ENCODE assay signal across 9 mouse cellular contexts in genomic region chr16:96684581-96684980, GRCm38 (mm10).
DNase-seq lines count a peak whose midpoint lies in the region; ATAC-seq and TF ChIP-seq lines count a peak whose summit lies in the region.
"Had no signal": no experiment of that assay in that cellular context is flagged by ENCODE, and none has a peak within 500 bp of the region (broad histone marks: within the 10 kb centered on the region; RNA-seq: fewer than 3 reads in every experiment).

No protein-coding gene starts in this region.

- no peak overlapping the region for H3K4me2 ChIP-seq in midbrain, postnatal 0 days (ENCODE audit: low read depth, low read length, poor library complexity, severe bottlenecking)
- H3K4me2 ChIP-seq: embryonic facial prominence, embryonic 13.5 days had no signal

- no peaks in the 10 kb centered on the region for H3K9me3 ChIP-seq in midbrain, postnatal 0 days (ENCODE audit: low read length)
- H3K9me3 ChIP-seq: embryonic facial prominence, embryonic 13.5 days had no signal

- H3K4me1 ChIP-seq in kidney, adult 2 months (ENCODE audit: control insufficient read depth, insufficient read depth, low read length), result no peaks in the 10 kb centered on the region
- no peaks in the 10 kb centered on the region for H3K4me1 ChIP-seq in midbrain, postnatal 0 days (ENCODE audit: insufficient read depth, low read length)
- H3K4me1 ChIP-seq: embryonic facial prominence, embryonic 13.5 days had no signal

- 0 out of 2 replicates have a peak, but pooled peaks have one; percentile 25 for ATAC-seq in frontal cortex, adult (ENCODE audit: low TSS enrichment)
- 0 out of 2 replicates have a peak, but pooled peaks have one; percentile 59 for ATAC-seq in midbrain, postnatal 0 days (ENCODE audit: low FRiP score)

- no peaks in the 10 kb centered on the region for H3K36me3 ChIP-seq in kidney, adult 2 months (ENCODE audit: control insufficient read depth, insufficient read depth, low read length)
- peaks cover 14% of the 10 kb centered on the region; the same call in 1 of the 2 replicates for H3K36me3 ChIP-seq in midbrain, postnatal 0 days (ENCODE audit: insufficient read depth, low read length)
- H3K36me3 ChIP-seq: embryonic facial prominence, embryonic 13.5 days had no signal

- TF ChIP-seq POLR2A in kidney, adult 2 months (IDR thresholded peaks at IDR 0.05; ENCODE audit: low read depth, low read length), result no peak

- H3K27me3 ChIP-seq in kidney, adult 2 months (replicated peaks; ENCODE audit: control insufficient read depth, insufficient read depth, low read length), result no peaks in the 10 kb centered on the region
- no peaks in the 10 kb centered on the region for H3K27me3 ChIP-seq in midbrain, postnatal 0 days (ENCODE audit: insufficient read depth, low read length)
- H3K27me3 ChIP-seq: embryonic facial prominence, embryonic 13.5 days had no signal

- no peak overlapping the region for H3K4me3 ChIP-seq in kidney, adult 2 months (ENCODE audit: insufficient read depth, low read depth, low read length)
- no peak overlapping the region for H3K4me3 ChIP-seq in midbrain, postnatal 0 days (ENCODE audit: low read depth, low read length)
- H3K4me3 ChIP-seq: embryonic facial prominence, embryonic 13.5 days had no signal

- peak; percentile 62 for TF ChIP-seq CTCF in kidney, adult 2 months (conservative IDR thresholded peaks at IDR 0.05; ENCODE audit: insufficient read depth, insufficient read length, low read depth, low read length)
- TF ChIP-seq CTCF in midbrain, postnatal 0 days (IDR thresholded peaks at IDR 0.05), result peak; percentile 89

- H3K9ac ChIP-seq in midbrain, postnatal 0 days (replicated peaks; ENCODE audit: low read length, poor library complexity, severe bottlenecking), result no peak overlapping the region
- H3K9ac ChIP-seq: embryonic facial prominence, embryonic 13.5 days had no signal

- peak; percentile 55 for DNase-seq in kidney, adult 2 months
- no peak for DNase-seq in kidney, adult 11 months
- DNase-seq in MN1 (ENCODE audit: low spot score), result peak; percentile 87
- DNase-seq in cerebellum, adult 9-10 months, result peak; percentile 65
- peak; percentile 53 for DNase-seq in layer of hippocampus, adult 9-11 months
- peak; percentile 83 for DNase-seq in midbrain, postnatal 0 days (ENCODE audit: low spot score)
- no peak for DNase-seq in natural killer cell, adult 2 months (ENCODE audit: low spot score in 2 of 2)

- no peak overlapping the region for H3K27ac ChIP-seq in kidney, adult 2 months (ENCODE audit: insufficient read depth, low read depth, low read length)
- no peak overlapping the region for H3K27ac ChIP-seq in midbrain, postnatal 0 days (ENCODE audit: low read depth, low read length)
- H3K27ac ChIP-seq: embryonic facial prominence, embryonic 13.5 days had no signal

- WGBS in kidney, adult 2 months, result 13% methylated on average over 4 of the region's 4 CpGs
- WGBS in midbrain, postnatal 0 days, result 14% methylated on average over 4 of the region's 4 CpGs

Comparison
In these comparisons a context has a peak if more than half of its experiments do, and no peak if none do; other contexts are left out.
1. DNase-seq: peak in kidney, adult 2 months (single experiment), MN1 (single experiment), cerebellum, adult 9-10 months (single experiment), layer of hippocampus, adult 9-11 months (single experiment) and midbrain, postnatal 0 days (single experiment); none in kidney, adult 11 months (single experiment) and natural killer cell, adult 2 months (0 of 2).